In genomic region chr5:134783794-134784193, GRCm38 (mm10) we compare ENCODE assay signal across 27 mouse cellular contexts. TPM values are rescaled to one million over a fixed set of nuclear protein-coding genes. Genes with fewer than 3 reads are reported as not detected.
"Had no signal": no experiment of that assay in that cellular context is flagged by ENCODE, and none has a peak within 500 bp of the region (broad histone marks: within the 10 kb centered on the region; RNA-seq: fewer than 3 reads in every experiment).

No protein-coding gene starts in this region.

- H3K27ac ChIP-seq: heart, embryonic 13.5 days; heart, embryonic 15.5 days; hindbrain, embryonic 10.5 days; hindbrain, embryonic 12.5 days; hindbrain, embryonic 15.5 days; hindbrain, postnatal 0 days; kidney, embryonic 15.5 days; kidney, postnatal 0 days; layer of hippocampus, adult 2 months; limb, embryonic 13.5 days; limb, embryonic 15.5 days; liver, embryonic 12.5 days; liver, embryonic 14.5 days had no signal

- H3K4me2 ChIP-seq: heart, embryonic 11.5 days; heart, embryonic 13.5 days; heart, embryonic 15.5 days; hindbrain, embryonic 12.5 days; hindbrain, embryonic 15.5 days; kidney, embryonic 15.5 days; limb, embryonic 13.5 days; limb, embryonic 15.5 days; liver, embryonic 12.5 days had no signal

- H3K9ac ChIP-seq: heart, embryonic 13.5 days; heart, embryonic 15.5 days; hindbrain, embryonic 12.5 days; hindbrain, embryonic 15.5 days; kidney, embryonic 15.5 days; limb, embryonic 15.5 days; liver, embryonic 12.5 days; liver, embryonic 14.5 days had no signal

- H3K9me3 ChIP-seq: heart, embryonic 13.5 days; heart, embryonic 15.5 days; hindbrain, embryonic 10.5 days; hindbrain, embryonic 12.5 days; hindbrain, embryonic 15.5 days; kidney, embryonic 15.5 days; limb, embryonic 13.5 days; limb, embryonic 15.5 days; liver, embryonic 12.5 days had no signal

- H3K36me3 ChIP-seq: heart, embryonic 13.5 days; heart, embryonic 15.5 days; hindbrain, embryonic 10.5 days; hindbrain, embryonic 12.5 days; hindbrain, embryonic 15.5 days; kidney, embryonic 15.5 days; limb, embryonic 13.5 days; limb, embryonic 15.5 days; liver, embryonic 12.5 days had no signal

- H3K4me3 ChIP-seq: heart, embryonic 13.5 days; heart, embryonic 15.5 days; hindbrain, embryonic 10.5 days; hindbrain, embryonic 12.5 days; hindbrain, embryonic 15.5 days; kidney, embryonic 15.5 days; layer of hippocampus, adult 2 months; limb, embryonic 13.5 days; limb, embryonic 15.5 days; liver, embryonic 12.5 days had no signal

- DNase-seq: gastrocnemius, postnatal 10 days; gastrocnemius, postnatal 25 days; heart, adult 18-20 months; heart, postnatal 14 days; heart, postnatal 4 days; kidney, adult 11 months; kidney, adult 2 months; kidney, adult 9 months; kidney, postnatal 14 days; kidney, postnatal 36 days; left cerebral cortex, postnatal 4 days; lung, adult 18-20 months had no signal

- ATAC-seq: hindbrain, postnatal 0 days; liver, embryonic 12.5 days had no signal

- H3K27me3 ChIP-seq: heart, embryonic 13.5 days; hindbrain, embryonic 12.5 days; hindbrain, embryonic 15.5 days; kidney, embryonic 15.5 days; liver, embryonic 12.5 days had no signal

RNA-seq across cellular contexts. Expression of gene Eln, which starts 36.7 kb away (rescaled TPM):
- total RNA-seq: granulocyte monocyte progenitor cell, adult 5-6 weeks had no signal
